Mouse (Mus musculus) stomach, embryonic 14.5 days (tissue): Measurements from ENCODE around the gene Sema4c. TPM values are rescaled to one million over a fixed set of nuclear protein-coding genes. Genes with fewer than 3 reads are reported as not detected.

Experiments
- ATAC-seq: fragments of 200-750 bp; cut with Nextera tagmentation; 2 replicates; pipeline ENCODE4 v1.8.0; 2017; ENCODE audit warnings: low read depth, moderate TSS enrichment; ENCODE audit not compliant: insufficient number of reproducible peaks, insufficient read depth, low FRiP score
- H3K27ac ChIP-seq: fragments of 300-500 bp; sonication (generic); 2 replicates; pipeline ENCODE4 v1.5.1; 2014; ENCODE audit warnings: mild to moderate bottlenecking, low read length, moderate library complexity, mixed read lengths
- H3K27me3 ChIP-seq: fragments of 300-500 bp; sonication (generic); 2 replicates; pipeline ENCODE4 v1.6.1; 2014; ENCODE audit warnings: low read length, control low read depth, mixed read lengths; ENCODE audit not compliant: control insufficient read depth, insufficient read depth
- H3K36me3 ChIP-seq: fragments of 300-500 bp; sonication (generic); 2 replicates; pipeline ENCODE4 v1.6.1; 2014; ENCODE audit warnings: mild to moderate bottlenecking, control low read depth, low read length, moderate library complexity, mixed read lengths; ENCODE audit not compliant: control insufficient read depth, insufficient read depth
- H3K4me1 ChIP-seq: fragments of 300-500 bp; sonication (generic); 2 replicates; pipeline ENCODE4 v1.6.1; 2014; ENCODE audit warnings: low read length, control low read depth, mixed read lengths; ENCODE audit not compliant: control insufficient read depth, insufficient read depth
- H3K4me2 ChIP-seq: fragments of 300-500 bp; sonication (generic); replicated peaks from 2 replicates; pipeline ENCODE4 v1.6.1; 2014; ENCODE audit warnings: low read depth, low read length, control low read depth
- H3K4me3 ChIP-seq: fragments of 300-500 bp; sonication (generic); 2 replicates; pipeline ENCODE4 v1.5.1; 2014; ENCODE audit warnings: low read depth, low read length, control low read depth
- H3K9ac ChIP-seq: fragments of 300-500 bp; sonication (generic); replicated peaks from 2 replicates; pipeline ENCODE4 v1.6.1; 2014; ENCODE audit warnings: low read depth, mild to moderate bottlenecking, control low read depth, low read length, moderate library complexity, mixed read lengths
- H3K9me3 ChIP-seq: fragments of 300-500 bp; sonication (generic); 2 replicates; pipeline ENCODE4 v1.6.1; 2016; ENCODE audit warnings: low read depth, low read length, control low read depth; ENCODE audit not compliant: control insufficient read depth
- WGBS: fragments of 180-500 bp; shearing (Covaris S2); extraction: QIAGEN DNeasy Blood & Tissue Kit; methylation state at CpG from one replicate; pipeline ENCODE4 v1.1.7; 2014; 5-methylcytosine and 5-hydroxymethylcytosine counted together
- polyA plus RNA-seq: library from polyadenylated mRNA; unstranded; fragments of >200 nt; fragmentation: Nextera tagmentation; extraction: Ambion mirVana; gene quantifications from 2 replicates; pipeline ENCODE4 v1.2.1, GENCODE M21; 2014

The Sema4c gene
- polyA plus RNA-seq, 1 experiment from 2014 or later, result 4.2 TPM

DNA sequence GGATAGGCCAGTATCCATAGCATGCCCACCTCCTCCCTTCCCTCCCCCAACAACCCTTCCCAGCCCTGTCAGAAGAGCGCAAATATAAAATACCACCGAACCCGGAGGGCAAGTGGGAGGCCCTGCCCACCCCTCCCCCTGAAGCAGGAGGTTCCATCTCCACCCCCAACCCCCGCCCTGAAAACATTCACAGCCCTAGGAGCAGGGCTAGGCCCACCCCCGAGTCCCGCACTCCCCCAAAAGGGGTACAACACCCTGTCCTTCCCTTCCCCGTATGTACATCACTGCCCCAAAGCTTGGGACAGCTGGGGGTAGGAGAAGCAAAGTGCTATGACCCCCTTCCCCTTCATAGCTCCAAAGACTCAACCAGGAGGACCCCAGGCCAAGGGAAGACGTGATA is 9.4 kb downstream of the Sema4c start:
- Histone ChIP-seq H3K9ac (no peak overlapping the region), H3K4me2 (no peak overlapping the region)

DNA sequence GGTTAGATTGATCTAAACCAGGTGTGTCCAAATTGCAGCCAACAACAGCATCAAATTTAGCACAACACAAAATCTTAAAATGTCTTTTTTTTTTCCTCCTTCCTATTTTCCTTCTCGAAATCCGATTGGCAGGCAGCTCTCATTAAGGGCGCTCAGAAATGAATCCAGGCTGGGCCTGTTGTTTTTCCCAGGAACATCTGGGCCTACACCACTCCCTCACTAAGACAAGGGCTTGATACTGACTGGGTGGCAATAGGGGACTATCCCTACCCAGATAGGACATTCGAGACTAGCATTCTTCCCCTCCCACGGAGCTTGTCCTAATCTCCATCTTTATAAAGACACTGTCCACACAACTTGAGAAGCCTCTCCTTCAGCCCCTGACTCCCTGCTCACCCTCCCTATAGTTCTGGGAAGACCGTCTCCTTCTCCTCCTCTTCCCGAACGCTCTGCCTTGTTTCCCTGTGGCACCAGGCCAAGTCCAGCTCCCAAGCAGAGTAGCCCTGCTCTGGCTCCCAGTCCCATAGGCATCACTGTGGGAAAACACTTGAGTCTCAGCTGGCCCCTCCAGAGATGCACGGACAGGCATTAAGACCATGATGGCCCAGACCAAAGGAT is 10.1 kb downstream of the Sema4c start:
- H3K27ac ChIP-seq, result peak overlapping the region; percentile 79; the same call in 1 of the 2 replicates
- H3K4me1 ChIP-seq, result peaks cover 33% of the 10 kb centered on the region; the same call in 1 of the 2 replicates
- WGBS, result 36% methylated on average over 9 of the region's 9 CpGs
- no peak overlapping the region for H3K4me2 ChIP-seq
- H3K9me3 ChIP-seq, result no peaks in the 10 kb centered on the region
- peaks cover 47% of the 10 kb centered on the region for H3K36me3 ChIP-seq
- no peak for ATAC-seq
- H3K9ac ChIP-seq, result no peak overlapping the region
- H3K4me3 ChIP-seq, result no peak overlapping the region
- no peaks in the 10 kb centered on the region for H3K27me3 ChIP-seq

More for the DNA sequence above, 9.4 kb downstream of the Sema4c start:
- H3K9me3 ChIP-seq, result no peaks in the 10 kb centered on the region
- H3K27ac ChIP-seq, result no peak overlapping the region
- H3K4me3 ChIP-seq, result no peak overlapping the region
- peaks cover 33% of the 10 kb centered on the region; the same call in 1 of the 2 replicates for H3K4me1 ChIP-seq
- no peak for ATAC-seq
- peaks cover 53% of the 10 kb centered on the region for H3K36me3 ChIP-seq
- H3K27me3 ChIP-seq, result no peaks in the 10 kb centered on the region
- 38% methylated on average over 8 of the region's 8 CpGs for WGBS

DNA sequence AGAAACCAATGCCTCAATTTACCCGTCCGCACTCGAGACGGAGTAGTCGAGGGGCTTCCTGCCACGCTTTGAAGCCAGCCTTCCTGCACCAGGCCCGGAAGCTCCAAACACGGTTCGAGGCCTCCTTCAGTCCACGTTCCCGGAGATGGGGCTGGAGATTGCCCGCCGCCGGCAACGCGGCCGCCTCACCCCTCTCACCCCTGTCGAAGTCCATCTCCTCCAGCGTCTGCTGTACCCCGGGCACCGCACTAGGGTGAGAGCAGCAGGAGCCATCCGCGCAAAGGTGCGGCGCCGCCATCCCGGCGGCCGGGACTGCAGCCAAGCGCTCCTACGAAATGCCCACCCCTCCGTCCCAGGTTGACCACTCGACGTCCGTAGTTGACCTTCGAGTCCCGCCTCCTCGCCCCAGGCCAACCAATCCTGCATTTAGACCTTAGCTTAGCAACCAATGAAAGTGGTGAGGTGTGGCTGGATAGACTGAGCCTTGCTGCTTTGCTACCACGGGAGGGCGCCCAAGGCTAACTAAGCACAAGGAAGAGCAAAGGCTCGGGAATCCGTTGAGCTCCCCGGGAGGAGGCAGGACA is 11.2 kb downstream of the Sema4c start, which contains the start of gene Ankrd39:
Ankrd39 (minus strand) TSS at position 558 of the 584 bp plus-strand sequence.
- Histone ChIP-seq H3K27ac (peak within 1 kb of the TSS; percentile 79; the same call in 1 of the 2 replicates), H3K9me3 (no peaks in the 10 kb centered on the region), H3K27me3 (no peaks in the 10 kb centered on the region), H3K4me3 (peak within 1 kb of the TSS; percentile 62), H3K4me2 (peak within 1 kb of the TSS; percentile 80), H3K36me3 (peaks cover 35% of the 10 kb centered on the region), H3K4me1 (peaks cover 33% of the 10 kb centered on the region; the same call in 1 of the 2 replicates), H3K9ac (peak within 1 kb of the TSS; percentile 43; the same call in 1 of the 2 replicates)
- ATAC-seq, result peak; percentile 97
- under 1% methylated on average over 43 of the region's 43 CpGs for WGBS

DNA sequence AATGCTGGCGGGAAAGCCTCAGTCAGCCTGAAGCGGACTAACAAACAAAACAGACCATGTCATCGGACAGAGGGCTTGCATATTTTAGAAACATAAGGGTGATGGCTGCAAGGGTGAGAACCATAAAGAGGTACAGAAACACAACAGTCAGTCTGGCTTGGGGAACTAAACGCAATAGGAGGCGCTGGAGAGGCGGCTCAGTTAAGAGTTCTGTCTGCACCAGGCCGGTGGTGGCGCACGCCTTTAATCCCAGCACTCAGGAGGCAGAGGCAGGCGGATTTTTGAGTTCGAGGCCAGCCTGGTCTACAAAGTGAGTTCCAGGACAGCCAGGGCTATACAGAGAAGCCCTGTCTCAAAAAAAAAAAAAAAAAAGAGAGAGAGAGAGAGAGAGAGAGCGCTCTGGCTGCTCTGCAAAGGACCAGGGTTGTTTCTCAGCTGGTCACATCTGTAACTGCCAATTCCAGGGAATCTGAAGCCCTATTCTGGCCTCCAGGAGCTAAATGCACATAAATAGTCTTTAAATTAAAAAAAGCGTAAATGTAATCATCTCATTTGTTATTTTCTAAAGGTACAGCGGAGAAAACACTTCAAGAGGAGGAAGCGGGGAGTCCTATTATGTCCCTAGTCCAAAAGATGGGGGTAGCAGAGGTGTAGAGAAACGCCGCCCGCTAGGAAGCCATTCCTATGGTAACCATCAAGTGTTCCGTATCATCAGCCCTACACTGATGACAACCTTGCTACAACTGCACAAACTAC is 12.1 kb downstream of the Sema4c start:
- no peaks in the 10 kb centered on the region for H3K9me3 ChIP-seq
- 65% methylated on average over 19 of the region's 19 CpGs for WGBS
- peak overlapping the region; percentile 80 for H3K4me2 ChIP-seq
- peaks cover 26% of the 10 kb centered on the region for H3K36me3 ChIP-seq
- H3K27ac ChIP-seq, result no peak overlapping the region
- H3K27me3 ChIP-seq, result no peaks in the 10 kb centered on the region
- ATAC-seq, result no peak
- peak overlapping the region; percentile 62 for H3K4me3 ChIP-seq
- peak overlapping the region; percentile 43; the same call in 1 of the 2 replicates for H3K9ac ChIP-seq
- H3K4me1 ChIP-seq, result peaks cover 33% of the 10 kb centered on the region; the same call in 1 of the 2 replicates

DNA sequence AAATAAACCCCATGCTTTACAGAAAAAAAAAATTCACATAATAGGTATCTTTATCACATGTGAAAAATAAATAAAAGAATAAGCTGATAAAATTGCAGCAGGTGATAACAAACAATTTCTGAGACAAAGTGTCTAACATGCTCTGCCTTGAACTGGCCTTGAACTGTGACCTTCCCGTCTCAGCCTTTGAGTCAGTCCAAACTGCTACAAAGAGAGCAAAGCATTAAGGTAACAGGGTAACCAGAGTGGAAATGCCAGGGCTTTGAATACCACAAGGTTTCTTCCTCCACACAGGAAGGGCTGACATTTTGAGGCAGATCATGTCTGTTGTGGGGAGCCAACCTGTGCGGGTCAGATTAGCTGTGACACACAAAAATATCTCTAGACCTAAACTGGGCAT is 12.8 kb downstream of the Sema4c start:
- Histone ChIP-seq H3K4me1 (peaks cover 33% of the 10 kb centered on the region; the same call in 1 of the 2 replicates), H3K4me2 (no peak overlapping the region), H3K4me3 (no peak overlapping the region), H3K9me3 (no peaks in the 10 kb centered on the region), H3K27ac (no peak overlapping the region), H3K36me3 (peaks cover 23% of the 10 kb centered on the region), H3K9ac (no peak overlapping the region), H3K27me3 (no peaks in the 10 kb centered on the region)
- ATAC-seq, result no peak
- 76% methylated on average over 2 of the region's 2 CpGs for WGBS

DNA sequence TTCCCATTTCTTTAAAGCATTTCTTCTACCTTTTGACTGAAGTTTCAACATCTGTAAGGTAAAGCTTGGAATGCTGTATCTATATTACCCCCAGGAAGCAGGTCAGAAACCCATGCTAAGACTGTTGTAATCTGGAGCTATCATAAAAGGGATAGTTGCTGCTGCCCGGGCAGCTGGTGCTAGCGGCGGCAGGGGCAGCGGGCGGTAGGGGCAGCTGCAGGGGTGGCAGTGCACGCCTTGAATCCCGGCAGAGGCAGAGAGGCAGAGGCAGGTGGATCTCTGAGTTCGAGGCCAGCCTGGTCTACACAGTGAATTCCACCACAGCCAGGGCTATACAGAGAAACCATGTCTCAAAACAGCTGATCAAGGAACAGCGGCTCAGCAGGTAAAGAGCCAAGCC is 15.2 kb downstream of the Sema4c start:
- no peaks in the 10 kb centered on the region for H3K9me3 ChIP-seq
- no peak overlapping the region for H3K9ac ChIP-seq
- no peak overlapping the region for H3K4me3 ChIP-seq
- WGBS, result 94% methylated on average over 9 of the region's 9 CpGs
- ATAC-seq, result no peak
- H3K27me3 ChIP-seq, result no peaks in the 10 kb centered on the region
- H3K27ac ChIP-seq, result no peak overlapping the region
- H3K36me3 ChIP-seq, result peaks cover 23% of the 10 kb centered on the region
- no peak overlapping the region for H3K4me2 ChIP-seq
- peaks cover 15% of the 10 kb centered on the region; the same call in 1 of the 2 replicates for H3K4me1 ChIP-seq

DNA sequence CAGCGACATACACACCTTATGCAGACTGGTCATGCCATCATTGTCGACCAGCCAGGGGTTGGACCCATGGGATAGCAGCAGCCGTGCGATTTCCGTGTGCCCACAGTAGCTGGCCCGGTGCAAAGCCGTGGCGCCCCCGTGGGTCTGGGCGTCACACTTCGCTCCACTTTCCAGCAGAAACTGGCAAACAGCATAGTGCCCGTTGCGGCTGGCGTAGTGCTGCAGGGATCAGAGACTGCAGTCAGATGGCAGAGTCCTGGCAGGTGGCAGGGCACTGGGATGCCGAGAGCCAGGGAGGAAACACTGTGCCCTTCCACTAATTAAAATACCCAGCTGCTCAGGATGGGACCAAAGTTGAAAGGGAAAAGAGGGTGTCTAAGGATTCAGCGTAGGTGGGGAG is 16.3 kb downstream of the Sema4c start:
- no peak overlapping the region for H3K9ac ChIP-seq
- H3K27me3 ChIP-seq, result no peaks in the 10 kb centered on the region
- H3K9me3 ChIP-seq, result no peaks in the 10 kb centered on the region
- no peak overlapping the region for H3K27ac ChIP-seq
- H3K4me1 ChIP-seq, result peaks cover 8% of the 10 kb centered on the region; the same call in 1 of the 2 replicates
- H3K36me3 ChIP-seq, result peaks cover 27% of the 10 kb centered on the region
- 96% methylated on average over 16 of the region's 16 CpGs for WGBS
- no peak overlapping the region for H3K4me2 ChIP-seq
- H3K4me3 ChIP-seq, result no peak overlapping the region
- ATAC-seq, result no peak

DNA sequence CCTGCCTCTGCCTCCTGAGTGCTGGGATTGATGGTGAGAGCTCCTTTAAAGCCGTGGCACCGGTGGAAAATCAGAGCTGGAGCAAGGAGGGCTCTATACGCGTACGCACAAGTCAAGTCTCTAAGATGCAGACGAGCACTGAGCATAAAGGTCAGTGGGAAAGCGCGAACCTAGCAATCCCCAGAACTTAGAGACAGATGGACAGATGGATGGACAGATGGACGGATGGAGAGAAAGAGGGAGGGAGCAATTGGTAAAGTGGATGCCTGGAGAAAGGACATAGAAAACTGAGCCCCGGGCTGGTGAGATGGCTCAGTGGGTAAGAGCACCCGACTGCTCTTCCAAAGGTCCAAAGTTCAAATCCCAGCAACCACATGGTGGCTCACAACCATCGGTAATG is 17.3 kb downstream of the Sema4c start:
- H3K27ac ChIP-seq, result no peak overlapping the region
- 0 out of 2 replicates have a peak, but pooled peaks cover 4% of the 10 kb centered on the region for H3K4me1 ChIP-seq
- H3K9me3 ChIP-seq, result no peaks in the 10 kb centered on the region
- 90% methylated on average over 12 of the region's 12 CpGs for WGBS
- no peaks in the 10 kb centered on the region for H3K27me3 ChIP-seq
- peaks cover 27% of the 10 kb centered on the region for H3K36me3 ChIP-seq
- no peak overlapping the region for H3K4me2 ChIP-seq
- H3K4me3 ChIP-seq, result no peak overlapping the region
- H3K9ac ChIP-seq, result no peak overlapping the region
- ATAC-seq, result no peak
